Mouse (Mus musculus) C2C12 (cell line): Measurements from ENCODE around the gene Rhd. TPM values are rescaled to one million over a fixed set of nuclear protein-coding genes. Genes with fewer than 3 reads are reported as not detected.

Experiments
- H3K27me3 ChIP-seq: one replicate; pipeline ENCODE4 v1.6.1; 2011; ENCODE audit not compliant: control insufficient read depth, insufficient read depth, insufficient read length
- H3K36me3 ChIP-seq: one replicate; pipeline ENCODE4 v1.6.1; 2011; ENCODE audit not compliant: control insufficient read depth, insufficient read depth
- H3K4me3 ChIP-seq: one replicate; pipeline ENCODE4 v1.5.1; 2011; ENCODE audit warnings: mild to moderate bottlenecking, control low read depth; ENCODE audit not compliant: poor library complexity, insufficient read depth, severe bottlenecking
- H3K79me2 ChIP-seq: one replicate; pipeline ENCODE4 v1.6.1; 2011; ENCODE audit not compliant: control insufficient read depth, insufficient read depth
- H3K79me3 ChIP-seq: one replicate; pipeline ENCODE4 v1.6.1; 2011; ENCODE audit warnings: low read depth, control low read depth
- H3ac ChIP-seq: one replicate; pipeline ENCODE3; 2011; ENCODE audit warnings: low read depth; ENCODE audit not compliant: control insufficient read depth, insufficient read length
- CEBPB ChIP-seq: IDR thresholded peaks from one replicate; pipeline ENCODE4 v1.6.1; 2011; ENCODE audit warnings: low read depth, mild to moderate bottlenecking, control low read depth, moderate library complexity
- CTCF ChIP-seq: IDR thresholded peaks from one replicate; pipeline ENCODE4 v1.5.1; 2011; ENCODE audit not compliant: control insufficient read depth, insufficient read depth, insufficient read length
- FOSL1 ChIP-seq: IDR thresholded peaks from one replicate; pipeline ENCODE4 v1.8.0; 2011; ENCODE audit warnings: mild to moderate bottlenecking, low read length; ENCODE audit not compliant: poor library complexity, insufficient read depth, severe bottlenecking
- MAX ChIP-seq: IDR thresholded peaks from one replicate; pipeline ENCODE4 v1.6.1; 2011; ENCODE audit warnings: mild to moderate bottlenecking, control low read depth
- MYOD1 ChIP-seq: IDR thresholded peaks from one replicate; pipeline ENCODE4 v1.6.1; 2011; ENCODE audit warnings: low read depth; ENCODE audit not compliant: control insufficient read depth, insufficient read length
- MYOG ChIP-seq: IDR thresholded peaks from one replicate; pipeline ENCODE4 v1.6.1; 2011; ENCODE audit not compliant: control insufficient read depth, insufficient read length; ENCODE audit errors: extremely low read depth
- USF1 ChIP-seq: IDR thresholded peaks from one replicate; pipeline ENCODE4 v1.6.1; 2011; ENCODE audit warnings: low read depth, mild to moderate bottlenecking, control low read depth, moderate library complexity
- polyA plus RNA-seq: library from polyadenylated mRNA; unstranded; fragments of >200 nt; fragmentation: generic; extraction: Trizol; gene quantifications from one replicate; pipeline ENCODE4 v1.2.1, GENCODE M21; 2012; ENCODE audit warnings: missing spikeins

The Rhd gene
- polyA plus RNA-seq, 1 experiment: 0.14 TPM

DNA sequence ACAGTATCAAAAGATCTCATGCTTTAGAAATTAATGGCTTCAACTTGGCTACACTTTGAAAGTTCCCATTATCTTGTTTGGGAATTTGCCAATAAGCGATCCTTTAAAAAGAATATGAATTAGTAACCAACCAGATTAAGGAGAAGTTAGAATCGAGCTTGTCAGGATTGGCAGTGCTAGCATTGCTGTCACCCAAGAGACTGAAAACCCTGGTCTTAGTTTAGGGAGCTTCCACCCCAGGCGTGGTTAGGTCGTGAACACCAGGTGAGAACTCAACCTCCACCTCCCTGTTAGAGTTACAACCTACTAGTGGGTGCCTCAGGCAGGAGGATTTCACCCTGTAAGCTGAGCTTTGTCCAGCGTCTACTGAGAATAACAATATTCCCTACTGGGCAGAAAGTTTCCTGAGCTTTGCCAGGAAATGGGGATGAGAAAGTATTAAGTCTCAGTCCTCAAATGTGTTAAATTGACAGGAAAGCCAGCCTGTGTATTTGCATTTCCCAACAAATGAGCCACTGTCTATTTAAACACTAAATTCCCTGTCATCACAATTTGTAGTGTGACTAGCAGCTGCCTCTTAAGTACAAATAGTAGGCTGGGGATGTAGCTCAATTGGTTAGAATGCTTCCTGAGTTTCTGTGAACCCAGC, 63.6 kb downstream of the Rhd start:
- Histone ChIP-seq H3K79me3 (peaks cover 33% of the 10 kb centered on the region), H3K36me3 (peaks cover 53% of the 10 kb centered on the region), H3K79me2 (peaks cover 58% of the 10 kb centered on the region), H3K4me3 (no peak overlapping the region), H3ac (no peak overlapping the region), H3K27me3 (no peaks in the 10 kb centered on the region)
- TF ChIP-seq MYOD1 (no peak), MYOG (no peak), CTCF (no peak)

- H3K4me3 ChIP-seq: no peak overlapping the region
- H3K79me2 ChIP-seq: peaks cover 62% of the 10 kb centered on the region
- peaks cover 33% of the 10 kb centered on the region for H3K79me3 ChIP-seq
- no peaks in the 10 kb centered on the region for H3K27me3 ChIP-seq
- H3ac ChIP-seq: no peak overlapping the region
- peaks cover 53% of the 10 kb centered on the region for H3K36me3 ChIP-seq
- no peak for TF ChIP-seq MAX
- no peak for TF ChIP-seq MYOG
- no peak for TF ChIP-seq MYOD1
- no peak for TF ChIP-seq CEBPB
- TF ChIP-seq USF1: no peak
- no peak for TF ChIP-seq FOSL1
- no peak for TF ChIP-seq CTCF
Measured at GRCm38 (mm10) chr4:134928464-134928836, 64.1 kb downstream of the Rhd start.

- TF ChIP-seq MAX (no peak), USF1 (no peak), MYOD1 (no peak), CEBPB (no peak), FOSL1 (no peak), CTCF (no peak), MYOG (no peak)
- Histone ChIP-seq H3K79me3 (peaks cover 24% of the 10 kb centered on the region), H3K36me3 (peaks cover 57% of the 10 kb centered on the region), H3K4me3 (no peak overlapping the region), H3ac (no peak overlapping the region), H3K79me2 (peaks cover 54% of the 10 kb centered on the region), H3K27me3 (no peaks in the 10 kb centered on the region)
Measured at GRCm38 (mm10) chr4:134929536-134929935, 65.2 kb downstream of the Rhd start.

DNA sequence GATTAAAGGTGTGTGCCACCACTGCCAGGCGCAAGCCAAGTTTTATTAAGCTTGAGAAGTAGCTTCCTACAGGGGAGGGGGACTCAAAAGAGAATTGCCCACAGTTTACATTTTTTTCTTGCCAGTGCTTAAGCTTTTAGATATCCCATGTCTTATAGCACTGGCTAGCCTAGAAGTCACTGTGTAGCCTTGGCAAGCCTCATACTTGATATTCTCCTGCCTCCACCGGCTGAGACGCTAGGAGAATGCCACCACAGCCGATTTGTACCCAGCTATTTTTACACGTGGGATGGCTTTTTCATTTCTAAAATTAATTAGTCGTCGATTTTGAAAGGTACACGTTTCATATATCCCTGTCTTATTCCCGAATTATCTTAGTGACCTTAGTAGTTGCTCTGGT, 65.9 kb downstream of the Rhd start:
- Histone ChIP-seq H3K4me3 (no peak overlapping the region), H3K79me3 (peaks cover 18% of the 10 kb centered on the region), H3K27me3 (no peaks in the 10 kb centered on the region), H3K79me2 (peaks cover 48% of the 10 kb centered on the region), H3ac (no peak overlapping the region), H3K36me3 (peaks cover 51% of the 10 kb centered on the region)
- TF ChIP-seq CTCF: no peak
- no peak for TF ChIP-seq FOSL1
- no peak for TF ChIP-seq USF1

- peaks cover 49% of the 10 kb centered on the region for H3K36me3 ChIP-seq
- peak within 1 kb of the TSS; percentile 90 for H3K4me3 ChIP-seq
- no peaks in the 10 kb centered on the region for H3K27me3 ChIP-seq
- TF ChIP-seq MYOG (no peak), CTCF (no peak), MAX (peak; percentile 58), USF1 (no peak), MYOD1 (no peak), FOSL1 (no peak), CEBPB (no peak)
- H3K79me3 ChIP-seq: peaks cover 11% of the 10 kb centered on the region
- H3K79me2 ChIP-seq: peaks cover 41% of the 10 kb centered on the region
- peak within 1 kb of the TSS; percentile 94 for H3ac ChIP-seq
Measured at GRCm38 (mm10) chr4:134930684-134931481, 66.5 kb downstream of the Rhd start, which contains the start of gene Syf2. Gene Syf2, plus strand, starts transcription at chr4:134930898.
